Mouse (Mus musculus): ENCODE measurements around the gene Olig1. TPM values are rescaled to one million over a fixed set of nuclear protein-coding genes. Genes with fewer than 3 reads are reported as not detected.
A peak's percentile ranks its signal among the peaks of the same experiment; 100 is the strongest.
"Not testable (repeated sequence)": the region's sequence is repeated elsewhere in the genome, so short reads cannot be mapped to it uniquely, and the experiment has no call there.

Gene Olig1
- polyA plus RNA-seq, 1 experiment from 2014 or later, result 0.13 TPM

- Histone ChIP-seq H3K9me3 (no peaks in the 10 kb centered on the region), H3K27ac (no peak overlapping the region), H3K9ac (no peak overlapping the region), H3K4me3 (replicated peaks) (no peak overlapping the region), H3K4me2 (replicated peaks) (no peak overlapping the region), H3K27me3 (replicated peaks) (peaks cover 98% of the 10 kb centered on the region), H3K4me1 (replicated peaks) (peaks cover 18% of the 10 kb centered on the region), H3K36me3 (no peaks in the 10 kb centered on the region)
- ATAC-seq, result no peak
- WGBS, result 3% methylated on average over 30 of the region's 30 CpGs
These were observed 41.1 kb upstream of the Olig1 start for GRCm38 (mm10) chr16:91228238-91229071.

DNA sequence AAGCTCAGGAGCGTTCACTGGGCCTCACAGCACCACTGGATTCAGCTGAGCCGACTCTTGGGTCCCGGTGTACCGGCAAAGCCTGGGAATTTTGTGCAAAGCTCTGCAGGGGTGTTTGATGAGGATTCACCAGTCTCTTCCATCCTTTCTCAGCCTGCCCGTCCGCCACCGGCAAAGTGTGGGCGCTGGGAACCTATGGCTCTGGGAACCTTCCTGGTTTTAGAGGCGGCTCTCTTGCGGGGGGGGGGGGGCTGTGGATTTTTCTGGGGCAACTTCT is 40.6 kb upstream of the Olig1 start:
- Histone ChIP-seq H3K4me1 (replicated peaks) (peaks cover 18% of the 10 kb centered on the region), H3K27ac (no peak overlapping the region), H3K4me2 (replicated peaks) (no peak overlapping the region), H3K36me3 (no peaks in the 10 kb centered on the region), H3K27me3 (replicated peaks) (peaks cover 98% of the 10 kb centered on the region), H3K9me3 (no peaks in the 10 kb centered on the region), H3K4me3 (replicated peaks) (no peak overlapping the region), H3K9ac (no peak overlapping the region)
- WGBS, result 4% methylated on average over 10 of the region's 10 CpGs
- ATAC-seq, result no peak

GRCm38 (mm10) chr16:91229643-91230042 is 39.9 kb upstream of the Olig1 start:
- no peak overlapping the region for H3K27ac ChIP-seq
- WGBS, result 13% methylated on average over 8 of the region's 8 CpGs
- H3K36me3 ChIP-seq, result no peaks in the 10 kb centered on the region
- H3K9me3 ChIP-seq, result no peaks in the 10 kb centered on the region
- no peak overlapping the region for H3K9ac ChIP-seq
- peaks cover 18% of the 10 kb centered on the region for H3K4me1 ChIP-seq (replicated peaks)
- no peak for ATAC-seq
- H3K27me3 ChIP-seq (replicated peaks), result peaks cover 98% of the 10 kb centered on the region
- no peak overlapping the region for H3K4me3 ChIP-seq (replicated peaks)
- H3K4me2 ChIP-seq (replicated peaks), result no peak overlapping the region

DNA sequence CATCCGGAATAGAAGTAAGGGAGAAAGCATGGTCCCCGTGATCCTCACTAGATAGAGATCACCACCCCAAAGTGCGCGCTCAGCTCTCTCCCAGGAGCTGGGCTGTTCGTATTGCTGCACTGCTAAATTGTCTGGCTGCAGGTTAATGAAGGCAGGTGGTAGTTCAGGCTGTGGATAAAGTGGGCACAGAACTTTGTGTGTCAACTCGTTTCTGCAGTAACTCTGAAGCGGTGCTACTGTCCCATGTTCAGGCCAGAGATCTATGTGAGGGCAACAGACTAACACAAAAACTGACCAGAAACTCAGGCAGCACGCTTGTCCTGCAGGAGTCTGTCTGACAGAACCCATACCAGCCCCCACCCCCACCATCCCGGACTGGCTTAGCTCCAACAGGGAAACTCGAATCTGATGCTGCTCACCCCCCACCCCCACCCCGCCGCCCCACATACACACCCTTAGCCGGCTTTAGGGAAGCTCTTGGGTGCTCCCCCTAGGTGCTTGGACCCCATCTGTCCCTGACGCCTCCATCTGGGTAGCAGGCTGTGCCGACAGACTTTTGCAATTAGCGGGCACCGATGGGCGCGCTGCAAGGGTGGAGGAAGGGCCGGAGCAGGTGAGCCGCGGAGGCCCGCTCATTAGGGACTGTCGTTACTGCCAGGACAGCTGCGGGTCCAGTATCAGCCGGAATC is 37.6 kb upstream of the Olig1 start:
- no peak overlapping the region for H3K27ac ChIP-seq
- 4% methylated on average over 26 of the region's 26 CpGs for WGBS

GRCm38 (mm10) chr16:91232470-91233240 is 36.9 kb upstream of the Olig1 start:
- Histone ChIP-seq H3K4me3 (replicated peaks) (no peak overlapping the region), H3K4me2 (replicated peaks) (no peak overlapping the region), H3K27me3 (replicated peaks) (peaks cover 93% of the 10 kb centered on the region), H3K9ac (no peak overlapping the region), H3K4me1 (replicated peaks) (no peaks in the 10 kb centered on the region), H3K27ac (no peak overlapping the region), H3K36me3 (no peaks in the 10 kb centered on the region), H3K9me3 (no peaks in the 10 kb centered on the region)
- 3% methylated on average over 25 of the region's 25 CpGs for WGBS
- ATAC-seq, result no peak

More for the DNA sequence above, 37.6 kb upstream of the Olig1 start:
- H3K4me3 ChIP-seq (replicated peaks), result no peak overlapping the region
- H3K4me2 ChIP-seq (replicated peaks), result no peak overlapping the region
- H3K27me3 ChIP-seq (replicated peaks), result peaks cover 93% of the 10 kb centered on the region
- peaks cover 4% of the 10 kb centered on the region; the same call in 1 of the 2 replicates for H3K4me1 ChIP-seq (replicated peaks)
- H3K9ac ChIP-seq, result no peak overlapping the region
- H3K36me3 ChIP-seq, result no peaks in the 10 kb centered on the region
- no peak for ATAC-seq
- no peaks in the 10 kb centered on the region for H3K9me3 ChIP-seq

DNA sequence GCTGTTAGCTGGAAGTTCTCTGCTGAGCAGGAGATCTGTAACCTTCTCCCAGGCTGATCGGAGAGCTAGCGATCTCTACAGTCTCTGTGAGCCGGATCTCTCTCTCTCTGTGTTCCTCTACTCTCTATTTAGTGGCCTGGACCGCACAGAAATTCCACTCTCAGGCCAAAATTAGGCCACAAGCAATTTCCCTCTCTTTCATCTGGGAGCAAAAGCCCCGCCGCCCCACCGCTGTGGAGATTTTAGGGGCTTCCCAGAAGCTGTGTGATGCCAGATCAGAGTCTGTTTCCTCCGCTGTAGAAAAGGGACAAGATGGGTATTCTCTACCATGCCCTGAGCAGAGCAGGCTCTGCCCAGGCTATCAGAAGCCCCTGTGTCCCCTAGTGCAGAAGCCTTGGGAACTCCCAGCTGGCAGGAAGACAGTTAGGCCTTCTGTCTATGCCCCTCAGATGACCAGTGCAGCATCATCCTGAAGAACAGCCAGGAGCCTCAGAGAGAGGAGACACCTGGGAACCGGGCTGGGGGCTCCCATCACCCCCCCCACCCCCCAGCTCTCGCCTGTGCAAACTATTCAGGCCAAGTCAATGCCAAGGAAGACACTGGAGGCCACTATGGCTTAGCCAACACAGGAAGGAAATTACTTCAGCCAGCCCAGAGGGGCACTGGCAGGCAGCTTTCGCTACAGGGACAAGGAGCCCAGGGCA is 36.2 kb upstream of the Olig1 start:
- H3K4me2 ChIP-seq (replicated peaks), result no peak overlapping the region
- no peak for ATAC-seq
- no peaks in the 10 kb centered on the region for H3K4me1 ChIP-seq (replicated peaks)
- H3K4me3 ChIP-seq (replicated peaks), result no peak overlapping the region
- 16% methylated on average over 11 of the region's 11 CpGs for WGBS
- H3K9me3 ChIP-seq, result no peaks in the 10 kb centered on the region
- H3K27me3 ChIP-seq (replicated peaks), result peaks cover 90% of the 10 kb centered on the region
- no peak overlapping the region for H3K9ac ChIP-seq
- no peak overlapping the region for H3K27ac ChIP-seq
- H3K36me3 ChIP-seq, result no peaks in the 10 kb centered on the region

DNA sequence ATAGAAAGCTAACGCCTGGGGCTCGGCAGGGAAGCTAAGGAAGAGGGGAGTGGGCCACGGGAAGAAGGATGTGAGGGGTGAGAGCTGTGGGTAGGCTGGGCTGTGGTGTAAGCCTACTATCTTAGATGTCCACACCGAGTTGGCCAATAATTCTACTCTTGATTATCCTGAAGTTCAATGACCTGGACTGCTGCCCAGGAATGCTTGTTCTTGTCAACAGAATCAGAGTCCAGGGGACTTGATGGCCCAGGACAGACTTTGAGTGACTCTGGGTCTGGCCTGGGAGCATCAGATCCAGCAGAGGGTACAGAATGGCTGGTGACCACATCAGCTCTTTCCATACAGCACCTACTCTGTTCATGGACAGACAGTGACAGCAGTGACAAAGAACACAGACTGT is 30.5 kb upstream of the Olig1 start:
- H3K4me1 ChIP-seq (replicated peaks), result no peaks in the 10 kb centered on the region
- 73% methylated on average over 4 of the region's 4 CpGs for WGBS
- H3K4me3 ChIP-seq (replicated peaks), result no peak overlapping the region
- H3K4me2 ChIP-seq (replicated peaks), result no peak overlapping the region
- no peaks in the 10 kb centered on the region for H3K36me3 ChIP-seq
- no peak overlapping the region for H3K9ac ChIP-seq
- no peaks in the 10 kb centered on the region for H3K9me3 ChIP-seq
- peaks cover 47% of the 10 kb centered on the region for H3K27me3 ChIP-seq (replicated peaks)
- ATAC-seq, result no peak
- no peak overlapping the region for H3K27ac ChIP-seq

GRCm38 (mm10) chr16:91246292-91246691 is 23.3 kb upstream of the Olig1 start:
- WGBS, result 68% methylated on average over 9 of the region's 9 CpGs
- no peak overlapping the region for H3K9ac ChIP-seq
- no peak overlapping the region for H3K4me3 ChIP-seq (replicated peaks)
- no peaks in the 10 kb centered on the region for H3K36me3 ChIP-seq
- no peak overlapping the region for H3K4me2 ChIP-seq (replicated peaks)
- H3K4me1 ChIP-seq (replicated peaks), result no peaks in the 10 kb centered on the region
- H3K27ac ChIP-seq, result no peak overlapping the region
- no peak for ATAC-seq
- H3K9me3 ChIP-seq, result no peaks in the 10 kb centered on the region
- H3K27me3 ChIP-seq (replicated peaks), result peaks cover 10% of the 10 kb centered on the region

- not testable (repeated sequence) for H3K36me3 ChIP-seq; H3K9ac ChIP-seq; H3K9me3 ChIP-seq; H3K4me1 ChIP-seq (replicated peaks); H3K27ac ChIP-seq; H3K4me3 ChIP-seq (replicated peaks)
- Histone ChIP-seq H3K27me3 (replicated peaks) (peaks cover 30% of the 10 kb centered on the region), H3K4me2 (replicated peaks) (peak overlapping the region; percentile 44)
- peak; percentile 88 for ATAC-seq
- WGBS, result 20% methylated on average over 23 of the region's 28 CpGs
These were observed 14.0 kb upstream of the Olig1 start for GRCm38 (mm10) chr16:91255419-91256164.

- 48% methylated on average over 3 of the region's 3 CpGs for WGBS
- Histone ChIP-seq H3K4me1 (replicated peaks) (no peaks in the 10 kb centered on the region), H3K9ac (no peak overlapping the region), H3K9me3 (no peaks in the 10 kb centered on the region), H3K4me2 (replicated peaks) (no peak overlapping the region), H3K4me3 (replicated peaks) (no peak overlapping the region), H3K36me3 (no peaks in the 10 kb centered on the region), H3K27me3 (replicated peaks) (peaks cover 46% of the 10 kb centered on the region), H3K27ac (no peak overlapping the region)
- peak; percentile 56; the same call in 1 of the 2 replicates for ATAC-seq
These were observed 10.6 kb upstream of the Olig1 start for GRCm38 (mm10) chr16:91258956-91259355.

DNA sequence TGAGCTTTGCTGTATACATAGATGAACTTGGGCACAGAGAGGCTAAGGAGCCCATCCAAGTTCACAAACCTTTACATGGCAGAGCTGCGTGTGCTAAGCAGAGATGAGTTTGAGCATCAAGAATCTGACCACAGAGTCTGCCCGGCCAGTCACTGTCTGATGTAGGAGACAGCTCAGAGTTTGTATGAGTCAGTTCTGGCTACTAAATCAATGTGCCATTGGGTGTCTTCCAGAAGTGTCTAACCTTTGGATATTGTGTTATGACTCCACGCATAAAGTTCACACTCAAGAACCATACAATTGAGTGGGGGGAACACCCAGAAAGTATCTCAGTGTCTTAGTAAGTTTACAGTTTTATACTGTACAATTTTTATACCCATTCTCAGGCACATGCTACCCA is 8.7 kb upstream of the Olig1 start:
- Histone ChIP-seq H3K27ac (no peak overlapping the region), H3K9ac (no peak overlapping the region), H3K27me3 (replicated peaks) (peaks cover 45% of the 10 kb centered on the region), H3K4me3 (replicated peaks) (no peak overlapping the region), H3K4me2 (replicated peaks) (no peak overlapping the region), H3K36me3 (no peaks in the 10 kb centered on the region), H3K9me3 (no peaks in the 10 kb centered on the region), H3K4me1 (replicated peaks) (no peaks in the 10 kb centered on the region)
- 92% methylated on average over 3 of the region's 3 CpGs for WGBS
- ATAC-seq, result no peak

Data from intestine, embryonic 15.5 days (tissue).